Mouse (Mus musculus) megakaryocyte, embryonic 14.5 days (primary cell): ENCODE results near the gene Mul1. TPM values are rescaled to one million over a fixed set of nuclear protein-coding genes. Genes with fewer than 3 reads are reported as not detected.

Experiments used
- H3K27me3 ChIP-seq: replicated peaks from 2 replicates; pipeline ENCODE3; 2012; ENCODE audit warnings: inconsistent platforms
- H3K36me3 ChIP-seq: replicated peaks from 2 replicates; pipeline ENCODE3; 2012; ENCODE audit warnings: low read length, inconsistent platforms, mixed read lengths
- H3K4me1 ChIP-seq: 2 replicates; pipeline ENCODE4 v1.6.1; 2012; ENCODE audit warnings: inconsistent platforms
- H3K4me3 ChIP-seq: replicated peaks from 2 replicates; pipeline ENCODE3; 2012; ENCODE audit warnings: moderate library complexity, mild to moderate bottlenecking, inconsistent platforms
- H3K9me3 ChIP-seq: 2 replicates; pipeline ENCODE4 v1.6.1; 2012; ENCODE audit warnings: inconsistent platforms
- FLI1 ChIP-seq: IDR thresholded peaks from 2 replicates; pipeline ENCODE4 v1.6.1; 2012; ENCODE audit warnings: low read length, inconsistent platforms, mixed read lengths
- GATA1 ChIP-seq: IDR thresholded peaks from 3 replicates; pipeline ENCODE4 v1.6.1; 2012; ENCODE audit warnings: mixed read lengths, low read length, inconsistent platforms, borderline replicate concordance
- polyA plus RNA-seq: library from polyadenylated mRNA; stranded (reverse); fragments of >175 nt; gene quantifications from 2 replicates; pipeline ENCODE4 v1.2.3, GENCODE M21; 2012; ENCODE audit warnings: low replicate concordance; ENCODE audit not compliant: insufficient read depth

Mul1 gene
- polyA plus RNA-seq, 1 experiment, result 21.8 TPM

DNA sequence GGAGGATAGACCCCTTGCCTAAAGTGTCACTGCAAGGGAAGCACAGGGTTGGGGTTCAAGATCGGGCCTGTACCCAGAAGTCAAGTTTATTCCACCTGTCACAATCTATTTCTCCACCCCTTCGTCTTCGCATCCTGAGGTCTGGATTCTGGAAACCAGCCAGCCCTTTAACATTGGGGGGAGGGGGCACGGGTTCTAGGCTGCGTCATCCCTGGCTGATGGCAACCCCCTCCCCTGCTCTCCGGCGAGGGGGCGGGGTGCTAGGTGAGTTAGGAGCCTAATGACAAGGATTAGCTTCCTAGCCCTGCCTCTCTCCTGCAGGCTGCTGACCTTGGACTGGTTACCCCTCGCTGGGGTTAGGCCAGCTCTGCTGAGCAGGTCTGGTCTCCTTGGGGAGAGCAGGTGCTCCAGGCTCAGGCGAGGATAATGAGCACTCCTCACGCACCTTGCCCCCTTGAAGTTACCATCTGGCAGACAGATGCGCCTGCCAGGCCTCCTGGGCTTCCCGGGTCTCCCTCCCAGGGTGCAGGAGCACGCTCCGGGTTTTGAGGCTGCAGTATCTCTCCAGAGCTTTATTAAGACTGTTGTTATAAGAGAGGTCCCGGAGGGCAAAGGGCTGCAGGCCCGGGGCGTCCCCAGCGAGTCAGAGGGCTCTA, 18.8 kb downstream of the Mul1 start:
- H3K27me3 ChIP-seq, result peaks cover 97% of the 10 kb centered on the region
- no peak for TF ChIP-seq FLI1
- TF ChIP-seq GATA1, result no peak

DNA sequence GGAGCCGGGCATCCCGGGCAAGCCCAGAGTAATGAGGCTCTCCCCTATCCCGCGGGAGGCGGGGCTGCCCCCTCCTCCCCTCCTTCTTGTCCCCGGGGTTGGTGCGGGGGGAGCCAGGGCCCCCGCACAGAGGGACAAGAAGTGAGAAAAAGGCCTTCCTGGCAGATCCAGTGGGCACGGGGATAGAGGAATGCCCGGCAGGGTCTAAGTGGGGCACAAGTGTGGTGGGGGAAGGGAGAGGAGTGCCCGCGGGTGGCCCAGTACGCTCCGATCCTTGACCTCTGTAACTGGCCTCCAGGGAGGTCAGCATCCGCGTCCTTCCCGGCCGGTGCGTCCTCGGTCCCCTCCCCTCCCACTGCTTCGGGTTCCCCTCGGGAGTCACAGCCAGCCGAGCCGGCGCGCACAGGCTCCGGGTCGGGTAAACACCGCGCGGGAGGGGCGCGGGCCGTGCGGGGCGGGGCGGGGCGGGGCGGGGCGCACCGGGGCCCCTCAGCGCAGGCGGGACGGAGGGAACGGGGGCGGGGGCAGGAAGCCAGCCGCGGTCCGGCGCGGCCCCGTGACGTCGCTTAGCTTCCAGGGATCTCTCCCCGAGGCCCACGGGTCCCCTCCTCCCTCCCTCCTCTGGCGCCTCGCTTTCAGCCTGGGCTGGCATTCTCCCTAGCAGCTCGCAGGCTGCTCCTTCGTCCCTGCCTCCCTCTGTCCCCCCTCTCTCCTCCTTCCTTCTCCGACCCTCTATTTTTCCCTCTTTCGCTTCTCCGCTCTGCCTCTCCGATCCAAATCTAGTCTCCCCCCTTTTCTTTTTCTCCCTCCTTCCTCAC, 19.5 kb downstream of the Mul1 start, which contains the start of gene Camk2n1:
Camk2n1 (plus strand) TSS at position 562 of the 818 bp plus-strand sequence.
- TF ChIP-seq FLI1, result no peak
- TF ChIP-seq GATA1, result no peak
- Histone ChIP-seq H3K27me3 (peaks cover 97% of the 10 kb centered on the region), H3K4me3 (peak within 1 kb of the TSS; percentile 93), H3K9me3 (no peaks in the 10 kb centered on the region), H3K36me3 (no peaks in the 10 kb centered on the region), H3K4me1 (peaks cover 35% of the 10 kb centered on the region)

More for the DNA sequence above, 18.8 kb downstream of the Mul1 start:
- peak overlapping the region; percentile 93 for H3K4me3 ChIP-seq
- H3K36me3 ChIP-seq, result no peaks in the 10 kb centered on the region
- H3K4me1 ChIP-seq, result peaks cover 35% of the 10 kb centered on the region
- no peaks in the 10 kb centered on the region for H3K9me3 ChIP-seq

DNA sequence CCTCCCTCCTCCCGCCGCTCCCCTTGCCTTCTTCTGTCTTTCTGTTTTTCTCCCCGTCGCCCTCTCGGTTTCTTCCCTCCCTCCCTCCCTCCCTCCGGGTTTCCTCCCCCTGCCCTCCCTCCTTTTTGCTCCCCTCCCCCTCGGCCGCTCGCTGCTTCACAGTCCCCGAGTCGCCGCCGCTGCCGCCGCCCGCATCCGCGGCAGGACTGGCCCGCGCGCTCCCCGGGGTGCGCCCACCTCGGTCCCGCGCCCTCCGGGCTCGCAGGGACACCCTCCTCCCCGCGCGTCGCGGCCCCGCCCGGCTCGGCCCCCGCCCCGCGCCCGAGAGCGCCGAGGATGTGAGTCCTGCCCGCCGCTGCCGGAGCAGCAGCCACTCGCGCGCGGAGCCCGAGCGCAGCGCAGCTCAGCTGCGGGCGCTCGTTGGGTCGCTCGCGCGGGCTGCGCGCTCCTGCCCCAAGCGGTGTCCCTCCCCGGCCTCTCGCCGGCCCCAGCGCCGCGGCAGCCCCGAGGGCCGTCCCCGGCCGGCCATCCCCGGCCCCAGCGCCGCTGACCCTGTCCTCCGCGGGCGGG, 20.2 kb downstream of the Mul1 start:
- peaks cover 35% of the 10 kb centered on the region for H3K4me1 ChIP-seq
- TF ChIP-seq GATA1 (no peak), FLI1 (no peak)
- peaks cover 97% of the 10 kb centered on the region for H3K27me3 ChIP-seq
- H3K36me3 ChIP-seq, result no peaks in the 10 kb centered on the region
- peak overlapping the region; percentile 93 for H3K4me3 ChIP-seq
- no peaks in the 10 kb centered on the region for H3K9me3 ChIP-seq

DNA sequence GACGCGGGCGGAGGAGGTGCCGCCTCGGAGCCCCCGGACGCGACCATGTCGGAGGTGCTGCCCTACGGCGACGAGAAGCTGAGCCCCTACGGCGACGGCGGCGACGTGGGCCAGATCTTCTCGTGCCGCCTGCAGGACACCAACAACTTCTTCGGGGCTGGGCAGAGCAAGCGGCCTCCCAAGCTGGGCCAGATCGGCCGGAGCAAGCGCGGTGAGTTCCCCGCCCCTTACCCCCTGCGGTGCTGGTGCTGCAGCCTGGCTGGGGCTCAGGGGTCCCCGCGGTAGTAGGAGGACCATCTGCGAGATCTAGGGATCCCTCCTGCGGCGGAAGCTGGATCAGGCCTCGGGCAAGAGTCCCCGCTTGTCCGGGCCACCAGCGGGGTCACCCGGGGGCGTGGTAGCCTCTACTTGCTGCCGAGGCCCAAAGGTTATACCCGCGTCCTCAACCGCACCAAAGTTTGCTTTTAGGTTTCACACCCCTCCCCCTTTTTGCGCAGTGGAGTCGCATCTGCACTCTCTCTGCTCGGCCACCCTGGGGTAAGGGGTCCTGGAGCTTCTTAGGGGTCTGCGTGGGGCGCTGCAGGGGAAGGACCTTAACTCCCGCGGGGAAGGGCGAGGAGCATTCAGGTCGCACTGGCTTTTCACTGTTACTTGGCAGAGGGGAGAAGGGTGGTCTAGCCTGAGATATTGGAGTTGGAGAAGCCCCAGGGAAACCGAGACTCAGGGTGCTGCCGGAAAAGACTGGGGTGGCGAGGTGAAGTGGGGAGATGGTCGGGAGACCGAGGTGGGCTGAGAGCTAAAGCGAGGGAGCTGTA, 20.9 kb downstream of the Mul1 start:
- H3K4me1 ChIP-seq, result peaks cover 35% of the 10 kb centered on the region
- H3K27me3 ChIP-seq, result peaks cover 97% of the 10 kb centered on the region
- H3K36me3 ChIP-seq, result no peaks in the 10 kb centered on the region
- H3K4me3 ChIP-seq, result peak overlapping the region; percentile 93
- H3K9me3 ChIP-seq, result no peaks in the 10 kb centered on the region
- TF ChIP-seq FLI1, result no peak
- no peak for TF ChIP-seq GATA1

DNA sequence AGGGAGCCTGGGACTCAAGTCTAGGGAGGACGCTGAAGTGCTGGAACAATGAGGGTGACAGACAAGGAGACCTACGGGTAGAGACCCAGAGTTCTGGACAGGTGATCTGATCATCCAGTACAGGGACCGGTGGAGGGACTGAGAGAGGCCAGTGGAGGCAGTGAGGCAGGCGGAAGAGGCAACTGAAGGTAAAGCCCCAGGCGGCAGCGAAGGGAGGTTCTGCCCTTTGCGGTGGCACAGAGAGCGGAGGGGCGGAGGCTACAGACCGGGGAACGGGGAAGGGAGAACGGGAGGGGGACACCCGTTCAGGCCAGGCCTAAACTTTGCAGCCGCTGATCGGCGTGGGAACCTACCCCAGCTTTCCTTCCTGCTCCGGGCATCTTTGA, 21.5 kb downstream of the Mul1 start:
- peaks cover 99% of the 10 kb centered on the region for H3K27me3 ChIP-seq
- no peaks in the 10 kb centered on the region for H3K36me3 ChIP-seq
- no peaks in the 10 kb centered on the region for H3K9me3 ChIP-seq
- TF ChIP-seq GATA1 (no peak), FLI1 (no peak)
- peaks cover 35% of the 10 kb centered on the region for H3K4me1 ChIP-seq
- H3K4me3 ChIP-seq, result peak overlapping the region; percentile 93

DNA sequence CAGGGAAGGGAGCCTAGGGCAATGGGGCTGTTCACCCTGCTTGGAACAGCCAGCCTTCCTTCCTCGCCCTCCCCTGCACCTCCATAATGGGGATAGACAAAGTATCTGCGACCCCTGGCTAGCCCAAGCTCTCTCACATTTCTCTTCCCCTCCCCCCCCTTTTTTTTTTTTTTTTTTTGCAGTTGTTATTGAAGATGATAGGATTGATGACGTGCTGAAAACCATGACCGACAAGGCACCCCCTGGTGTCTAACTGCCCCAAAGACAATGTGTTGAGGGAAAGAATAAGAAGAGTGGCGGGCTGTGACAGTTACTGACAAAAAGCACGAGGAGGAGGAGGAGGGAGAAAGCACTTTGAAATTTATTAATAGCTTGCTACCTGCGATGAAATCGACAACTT, 22.1 kb downstream of the Mul1 start:
- H3K4me3 ChIP-seq, result peak overlapping the region; percentile 73
- H3K27me3 ChIP-seq, result peaks cover 99% of the 10 kb centered on the region
- peaks cover 6% of the 10 kb centered on the region for H3K9me3 ChIP-seq
- TF ChIP-seq GATA1 (no peak), FLI1 (no peak)
- H3K4me1 ChIP-seq, result peaks cover 35% of the 10 kb centered on the region
- H3K36me3 ChIP-seq, result no peaks in the 10 kb centered on the region

DNA sequence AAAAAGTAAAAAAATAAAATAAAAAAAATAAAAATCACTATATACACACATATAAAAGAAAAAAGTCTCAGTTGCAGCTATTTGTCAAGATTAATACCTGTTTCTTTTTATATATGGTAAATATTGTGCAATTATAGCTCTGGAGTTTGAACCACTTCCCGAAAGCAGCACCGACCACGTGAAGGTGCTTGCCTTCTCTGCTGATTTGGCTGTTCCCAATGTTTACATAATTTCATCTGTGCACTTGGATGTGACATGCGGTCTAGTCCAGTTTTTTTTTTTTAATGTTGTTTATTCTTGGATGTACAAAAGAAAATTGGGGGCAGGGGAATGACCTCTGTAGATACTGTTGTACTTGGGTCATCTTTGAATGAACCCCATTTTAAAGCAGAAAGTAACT, 22.6 kb downstream of the Mul1 start:
- H3K9me3 ChIP-seq, result peaks cover 10% of the 10 kb centered on the region
- peaks cover 99% of the 10 kb centered on the region for H3K27me3 ChIP-seq
- peaks cover 35% of the 10 kb centered on the region for H3K4me1 ChIP-seq
- TF ChIP-seq GATA1, result no peak
- TF ChIP-seq FLI1, result no peak
- H3K4me3 ChIP-seq, result no peak overlapping the region
- no peaks in the 10 kb centered on the region for H3K36me3 ChIP-seq

DNA sequence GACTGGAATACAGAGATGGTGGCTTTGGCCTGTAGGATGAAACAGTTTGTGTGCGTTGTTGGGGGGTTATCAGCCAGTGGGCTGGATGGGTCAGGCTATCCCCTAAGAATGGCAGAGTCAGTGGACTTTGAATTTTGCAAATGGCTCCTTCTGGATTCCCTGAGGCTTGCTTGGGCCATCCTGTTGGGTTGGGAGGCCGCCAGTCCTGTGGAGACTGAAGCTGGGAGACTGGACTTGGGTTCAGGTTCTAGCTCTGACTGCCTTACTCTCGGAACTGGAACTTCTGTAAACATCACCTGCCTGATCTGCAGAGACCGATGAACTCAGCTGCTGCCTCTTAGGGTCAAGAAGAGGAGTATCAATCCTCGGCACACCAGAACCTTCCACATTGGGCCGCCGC, 23.7 kb downstream of the Mul1 start:
- Histone ChIP-seq H3K27me3 (peaks cover 99% of the 10 kb centered on the region), H3K4me1 (peaks cover 40% of the 10 kb centered on the region), H3K36me3 (no peaks in the 10 kb centered on the region), H3K4me3 (no peak overlapping the region), H3K9me3 (peaks cover 10% of the 10 kb centered on the region)
- TF ChIP-seq FLI1, result no peak
- TF ChIP-seq GATA1, result no peak

DNA sequence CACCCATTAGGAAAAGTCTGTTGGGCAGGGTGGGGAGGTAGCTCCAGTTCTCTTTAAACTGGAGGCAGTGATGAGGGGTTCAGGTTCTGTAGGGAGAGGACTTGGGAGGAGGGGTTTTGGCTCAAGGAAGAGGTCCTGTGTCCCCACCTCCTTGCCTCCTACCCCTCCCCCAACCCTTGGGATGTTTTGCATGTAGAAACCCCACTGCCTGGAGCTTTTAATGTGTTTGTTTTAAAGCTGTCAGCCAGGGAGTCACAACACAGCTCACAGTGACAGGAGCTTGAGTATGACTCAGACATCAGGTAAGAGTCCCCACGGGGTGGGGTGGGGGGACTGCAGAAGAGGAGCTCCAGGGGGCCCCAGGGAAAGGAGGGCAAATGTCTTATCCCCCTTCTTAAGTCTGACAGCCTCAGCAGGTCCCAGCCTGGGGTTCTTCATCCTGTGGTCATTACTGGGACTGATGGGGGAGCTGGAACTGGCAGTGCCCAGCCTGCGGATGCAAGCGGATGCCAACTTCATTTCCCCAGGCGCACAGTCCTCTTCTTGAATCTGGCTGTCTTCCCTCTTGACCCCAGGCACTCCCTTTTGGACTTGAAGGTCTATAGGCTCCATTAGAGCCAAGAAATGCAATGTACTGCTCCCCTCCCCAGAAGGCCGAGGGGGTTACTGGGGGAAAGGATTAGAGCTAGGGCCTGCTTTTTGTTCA, 24.4 kb downstream of the Mul1 start:
- peaks cover 99% of the 10 kb centered on the region for H3K27me3 ChIP-seq
- peaks cover 40% of the 10 kb centered on the region for H3K4me1 ChIP-seq
- H3K9me3 ChIP-seq, result peaks cover 10% of the 10 kb centered on the region
- TF ChIP-seq FLI1, result no peak
- TF ChIP-seq GATA1, result no peak
- no peak overlapping the region for H3K4me3 ChIP-seq
- no peaks in the 10 kb centered on the region for H3K36me3 ChIP-seq
